In genomic region chr9:77754728-77755402, GRCm38 (mm10) we compare ENCODE assay signal across 8 mouse cellular contexts. TPM values are rescaled to one million over a fixed set of nuclear protein-coding genes. Genes with fewer than 3 reads are reported as not detected.
A peak's percentile ranks its signal among the peaks of the same experiment; 100 is the strongest.
DNase-seq lines count a peak whose midpoint lies in the region; ATAC-seq and TF ChIP-seq lines count a peak whose summit lies in the region.

No protein-coding gene starts in this region.

- H3K4me3 ChIP-seq in thymus, adult 2 months (ENCODE audit: control insufficient read depth, insufficient read depth, low read length), result peak overlapping the region; percentile 91
- peak overlapping the region; percentile 83 for H3K4me3 ChIP-seq in forebrain, embryonic 13.5 days
- peak overlapping the region; percentile 76 for H3K4me3 ChIP-seq in hindbrain, embryonic 12.5 days
- peak overlapping the region; percentile 79 for H3K4me3 ChIP-seq in limb, embryonic 11.5 days (ENCODE audit: low read depth, low read length)
- H3K4me3 ChIP-seq in midbrain, embryonic 10.5 days, result peak overlapping the region; percentile 82

- peak overlapping the region; percentile 86 for H3K9ac ChIP-seq in forebrain, embryonic 13.5 days
- H3K9ac ChIP-seq in hindbrain, embryonic 12.5 days, result peak overlapping the region; percentile 79
- H3K9ac ChIP-seq in limb, embryonic 11.5 days (ENCODE audit: low read length), result peak overlapping the region; percentile 81

- no peaks in the 10 kb centered on the region for H3K36me3 ChIP-seq in thymus, adult 2 months (ENCODE audit: control insufficient read depth, insufficient read depth, low read length)
- no peaks in the 10 kb centered on the region for H3K36me3 ChIP-seq in forebrain, embryonic 13.5 days (ENCODE audit: poor library complexity, severe bottlenecking)
- H3K36me3 ChIP-seq in hindbrain, embryonic 12.5 days, result no peaks in the 10 kb centered on the region
- no peaks in the 10 kb centered on the region for H3K36me3 ChIP-seq in limb, embryonic 11.5 days (ENCODE audit: control insufficient read depth, insufficient read depth, low read length)
- H3K36me3 ChIP-seq in midbrain, embryonic 10.5 days, result peaks cover 3% of the 10 kb centered on the region; the same call in 1 of the 2 replicates
- H3K36me3 ChIP-seq in splenic B cell, adult 2 months (ENCODE audit: control insufficient read depth, insufficient read depth, low read length, poor library complexity, severe bottlenecking), result no peaks in the 10 kb centered on the region

- no peak; the same call in 1 of the 2 replicates for TF ChIP-seq CTCF in thymus, adult 2 months (IDR thresholded peaks at IDR 0.05; ENCODE audit: borderline replicate concordance, control insufficient read depth, extremely low read depth, insufficient read depth, low read length, poor library complexity)

- TF ChIP-seq POLR2A in thymus, adult 2 months (IDR thresholded peaks at IDR 0.05; ENCODE audit: control insufficient read depth, extremely low read depth, insufficient read depth, low read length, poor library complexity), result no peak; the same call in 1 of the 2 replicates

- H3K27me3 ChIP-seq in thymus, adult 2 months (ENCODE audit: control insufficient read depth, insufficient read depth, low read length), result no peaks in the 10 kb centered on the region
- H3K27me3 ChIP-seq in forebrain, embryonic 13.5 days, result no peaks in the 10 kb centered on the region
- H3K27me3 ChIP-seq in hindbrain, embryonic 12.5 days, result no peaks in the 10 kb centered on the region
- H3K27me3 ChIP-seq in limb, embryonic 11.5 days (ENCODE audit: control insufficient read depth, insufficient read depth, low read length), result no peaks in the 10 kb centered on the region
- H3K27me3 ChIP-seq in midbrain, embryonic 10.5 days (ENCODE audit: low read depth, poor library complexity, severe bottlenecking), result peaks cover 6% of the 10 kb centered on the region; the same call in 1 of the 2 replicates
- H3K27me3 ChIP-seq in splenic B cell, adult 2 months (ENCODE audit: control insufficient read depth, insufficient read depth, low read length, poor library complexity, severe bottlenecking), result no peaks in the 10 kb centered on the region

- peak; percentile 45 for DNase-seq in thymus, adult 2 months
- DNase-seq in thymus, postnatal 4 days, result no peak
- DNase-seq in cerebellum, adult 11 months, result peak; percentile 67
- peak; percentile 82 for DNase-seq in limb, embryonic 11.5 days (ENCODE audit: low spot score)
- DNase-seq in midbrain, embryonic 10.5 days (ENCODE audit: low spot score), result peak; percentile 86
- peak; percentile 70 for DNase-seq in splenic B cell, adult 2 months (ENCODE audit: low read depth, low spot score)

- WGBS in thymus, adult 2 months, result 2% methylated on average over 56 of the region's 57 CpGs
- under 1% methylated on average over 47 of the region's 57 CpGs for WGBS in forebrain, embryonic 13.5 days
- under 1% methylated on average over 56 of the region's 57 CpGs for WGBS in hindbrain, embryonic 12.5 days
- under 1% methylated on average over 54 of the region's 57 CpGs for WGBS in limb, embryonic 11.5 days
- WGBS in midbrain, embryonic 10.5 days, result under 1% methylated on average over 57 of the region's 57 CpGs

- H3K4me1 ChIP-seq in thymus, adult 2 months (replicated peaks; ENCODE audit: control insufficient read depth, insufficient read depth, low read length), result peaks cover 11% of the 10 kb centered on the region
- peaks cover 26% of the 10 kb centered on the region for H3K4me1 ChIP-seq in forebrain, embryonic 13.5 days
- peaks cover 24% of the 10 kb centered on the region for H3K4me1 ChIP-seq in hindbrain, embryonic 12.5 days
- peaks cover 6% of the 10 kb centered on the region; the same call in 1 of the 2 replicates for H3K4me1 ChIP-seq in limb, embryonic 11.5 days (ENCODE audit: control insufficient read depth, insufficient read depth, low read length)
- peaks cover 32% of the 10 kb centered on the region for H3K4me1 ChIP-seq in midbrain, embryonic 10.5 days

- H3K4me2 ChIP-seq in forebrain, embryonic 13.5 days, result peak overlapping the region; percentile 79
- H3K4me2 ChIP-seq in hindbrain, embryonic 12.5 days (replicated peaks), result peak overlapping the region; percentile 66
- peak overlapping the region; percentile 82 for H3K4me2 ChIP-seq in limb, embryonic 11.5 days (ENCODE audit: low read depth, severe bottlenecking)

- H3K9me3 ChIP-seq in forebrain, embryonic 13.5 days (replicated peaks), result no peaks in the 10 kb centered on the region
- H3K9me3 ChIP-seq in hindbrain, embryonic 12.5 days (replicated peaks), result no peaks in the 10 kb centered on the region
- no peaks in the 10 kb centered on the region for H3K9me3 ChIP-seq in limb, embryonic 11.5 days (ENCODE audit: control insufficient read depth, low read length)
- H3K9me3 ChIP-seq in midbrain, embryonic 10.5 days (replicated peaks), result no peaks in the 10 kb centered on the region

- peak; percentile 77 for ATAC-seq in forebrain, embryonic 13.5 days
- peak; percentile 75 for ATAC-seq in hindbrain, embryonic 12.5 days (ENCODE audit: low FRiP score)
- peak; percentile 73 for ATAC-seq in limb, embryonic 11.5 days (ENCODE audit: insufficient number of reproducible peaks, low FRiP score, low TSS enrichment, low read depth)

- H3K27ac ChIP-seq in thymus, adult 2 months (ENCODE audit: control insufficient read depth, insufficient read depth, low read length), result no peak overlapping the region
- H3K27ac ChIP-seq in forebrain, embryonic 13.5 days, result peak overlapping the region; percentile 81
- H3K27ac ChIP-seq in hindbrain, embryonic 12.5 days, result peak overlapping the region; percentile 89
- H3K27ac ChIP-seq in limb, embryonic 11.5 days (replicated peaks; ENCODE audit: low read depth, low read length), result peak overlapping the region; percentile 69; the same call in 1 of the 2 replicates
- H3K27ac ChIP-seq in midbrain, embryonic 10.5 days (replicated peaks), result peak overlapping the region; percentile 94

RNA-seq across cellular contexts. Expression of gene Gclc, which starts 0.5 kb away (rescaled TPM):
- polyA plus RNA-seq in thymus, adult 2 months (2012; rRNA removed), result 24.7 and 26.6 TPM in 2 replicates
- polyA plus RNA-seq in forebrain, embryonic 13.5 days (2015; fragmentation: Nextera tagmentation; extraction: Ambion mirVana), result 17.2 and 17.5 TPM in 2 replicates
- 22.2 and 24.6 TPM in 2 replicates for polyA plus RNA-seq in hindbrain, embryonic 12.5 days (2016; fragmentation: Nextera tagmentation; extraction: Ambion mirVana)
- polyA plus RNA-seq in limb, embryonic 11.5 days (2014; fragmentation: Nextera tagmentation; extraction: Ambion mirVana), result 12.3 and 14.4 TPM in 2 replicates
- polyA plus RNA-seq in midbrain, embryonic 10.5 days (2016; fragmentation: Nextera tagmentation; extraction: Ambion mirVana), result 15.5 and 17.1 TPM in 2 replicates
